Mouse (Mus musculus) Patski (cell line): ENCODE measurements at regions not wholly inside any gene's neighbourhood (a gene's known extent, or its start where the extent isn't known, plus 50 kb on each side); places are given as distances from the start of the nearest gene placed in this dataset.

Experiments used
- ATAC-seq: fragments of 100-300 bp; one replicate; pipeline ENCODE4 v1.8.0; 2021
- CTCF ChIA-PET: fragments of 350-600 bp; sonication (Branson Sonifier 250); formaldehyde crosslinking; loops from one replicate; lab custom pipeline; 2022; ENCODE audit warnings: inconsistent platforms; lab: Charles Lee
- POLR2A ChIA-PET: fragments of 350-600 bp; sonication (Branson Sonifier 250); formaldehyde crosslinking; loops from one replicate; lab custom pipeline; 2022; ENCODE audit warnings: antibody characterized with exemption, inconsistent platforms; lab: Charles Lee
- DNase-seq: peaks from one replicate; pipeline ENCODE4 v3.0.0-alpha.2; 2011; ENCODE audit warnings: low read depth, low spot score
- H3K27me3 ChIP-seq: fragments of 371-371 bp; one replicate; pipeline ENCODE4 v1.5.1; 2021
- CTCF ChIP-seq: fragments of 100-300 bp; IDR thresholded peaks from one replicate; pipeline ENCODE4 v1.5.1; 2021
- in situ Hi-C: fragments of 300-500 bp; cut with MboI; formaldehyde crosslinking; loops from 3 replicates; pipeline ENCODE4 v1.11.1; 2018; ENCODE audit warnings: low pct_unique_long_range_greater_than_20kb, mixed read lengths

- no peak for TF ChIP-seq CTCF
- no peak for DNase-seq
- CTCF ChIA-PET, result interaction anchor here (1.2 kb wide), 1 partner anchor 8 kb away, joined by 3 read pairs; no protein-coding TSS in a partner anchor
- no peak for ATAC-seq
- in situ Hi-C loops, result no loop called here
- POLR2A ChIA-PET, result no interaction called here
- no peaks in the 10 kb centered on the region for H3K27me3 ChIP-seq
Measured at GRCm38 (mm10) chr7:133469952-133470619, 131.9 kb downstream of the Tex36 start.

DNA sequence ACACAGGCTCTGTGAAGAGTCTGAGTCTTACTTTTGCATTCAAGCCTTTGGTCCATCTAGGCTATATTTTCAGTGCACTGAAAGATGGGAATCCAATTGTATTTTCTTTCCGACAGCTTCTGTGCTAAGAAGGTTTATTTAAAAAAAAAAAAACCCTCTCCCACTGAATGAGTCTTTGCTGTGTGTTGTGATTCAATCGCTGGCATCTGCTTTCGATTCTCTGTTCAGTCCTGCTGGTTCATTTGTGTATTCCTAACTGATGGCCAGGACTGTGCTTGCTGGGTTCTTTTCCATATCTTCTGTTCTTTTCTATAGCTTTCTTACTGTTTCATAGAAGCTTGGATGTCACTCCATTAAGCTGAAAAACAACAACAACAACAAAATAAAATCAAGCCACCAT is 132.9 kb downstream of the Tex36 start:
- CTCF ChIA-PET, result interaction anchor here (1.2 kb wide), 1 partner anchor 9 kb away, joined by 3 read pairs; no protein-coding TSS in a partner anchor
- no peak for TF ChIP-seq CTCF
- ATAC-seq (no peak), DNase-seq (no peak)
- in situ Hi-C loops, result no loop called here
- POLR2A ChIA-PET, result no interaction called here
- H3K27me3 ChIP-seq, result no peaks in the 10 kb centered on the region

- H3K27me3 ChIP-seq, result no peaks in the 10 kb centered on the region
- ChIA-PET CTCF (no interaction called here), POLR2A (no interaction called here)
- no peak for TF ChIP-seq CTCF
- in situ Hi-C loops, result no loop called here
- ATAC-seq, result peak; percentile 17
- DNase-seq, result no peak
Measured at GRCm38 (mm10) chr7:133468346-133468745, 133.6 kb downstream of the Tex36 start.

- DNase-seq, result no peak
- in situ Hi-C loops, result no loop called here
- no peak for ATAC-seq
- no peak for TF ChIP-seq CTCF
- POLR2A ChIA-PET, result no interaction called here
- no peaks in the 10 kb centered on the region for H3K27me3 ChIP-seq
- CTCF ChIA-PET, result no interaction called here
Measured at GRCm38 (mm10) chr7:133467579-133467978, 134.4 kb downstream of the Tex36 start.

DNA sequence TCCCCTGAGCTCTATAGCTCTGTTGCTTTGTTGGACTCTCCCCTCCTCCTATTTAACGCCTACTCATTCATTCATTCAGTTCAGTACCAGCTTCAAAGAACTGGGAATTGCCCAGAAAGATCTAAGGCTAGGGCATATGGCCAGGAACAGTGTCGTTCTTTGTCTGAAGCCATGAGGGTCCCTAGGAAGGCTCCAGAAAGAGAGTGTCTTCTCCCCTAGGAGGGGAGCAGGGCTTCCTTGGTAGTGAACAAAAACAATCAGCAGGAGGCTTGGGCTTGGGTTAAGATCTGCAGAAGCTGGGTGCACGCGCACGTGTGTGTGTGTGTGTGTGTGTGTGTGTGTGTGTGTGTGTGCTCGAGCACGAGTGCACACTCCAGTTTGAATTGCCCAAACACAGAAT is 142.7 kb downstream of the Tex36 start:
- CTCF ChIA-PET, result interaction anchor here (1.1 to 1.4 kb wide), 3 partner anchors 9 to 23 kb away, joined by 3 to 4 read pairs (median 3); no protein-coding TSS in a partner anchor
- no peaks in the 10 kb centered on the region for H3K27me3 ChIP-seq
- in situ Hi-C loops, result no loop called here
- no peak for ATAC-seq
- DNase-seq, result no peak
- POLR2A ChIA-PET, result no interaction called here
- no peak for TF ChIP-seq CTCF

GRCm38 (mm10) chr7:133457436-133458324 is 144.3 kb downstream of the Tex36 start:
- no peak for ATAC-seq
- no peaks in the 10 kb centered on the region for H3K27me3 ChIP-seq
- in situ Hi-C loops, result no loop called here
- no peak for DNase-seq
- TF ChIP-seq CTCF, result no peak
- ChIA-PET POLR2A (interaction anchor here (0.6 kb wide), 1 partner anchor 181 kb away, joined by 4 read pairs; no protein-coding TSS in a partner anchor), CTCF (no interaction called here)

- TF ChIP-seq CTCF, result no peak
- ATAC-seq, result no peak
- ChIA-PET CTCF (interaction anchor here (1.4 to 1.9 kb wide), 2 partner anchors 9 to 15 kb away, joined by 3 to 5 read pairs; no protein-coding TSS in a partner anchor), POLR2A (no interaction called here)
- in situ Hi-C loops, result no loop called here
- no peaks in the 10 kb centered on the region for H3K27me3 ChIP-seq
- DNase-seq, result no peak
Measured at GRCm38 (mm10) chr7:133450246-133450645, 151.7 kb downstream of the Tex36 start.

GRCm38 (mm10) chr7:133447079-133447478 is 154.9 kb downstream of the Tex36 start:
- ChIA-PET POLR2A (no interaction called here), CTCF (interaction anchor here (0.9 to 1.3 kb wide), 2 partner anchors 13 to 47 kb away, joined by 3 to 4 read pairs; no protein-coding TSS in a partner anchor)
- in situ Hi-C loops, result no loop called here
- ATAC-seq (no peak), DNase-seq (no peak)
- no peak for TF ChIP-seq CTCF
- H3K27me3 ChIP-seq, result no peaks in the 10 kb centered on the region

DNA sequence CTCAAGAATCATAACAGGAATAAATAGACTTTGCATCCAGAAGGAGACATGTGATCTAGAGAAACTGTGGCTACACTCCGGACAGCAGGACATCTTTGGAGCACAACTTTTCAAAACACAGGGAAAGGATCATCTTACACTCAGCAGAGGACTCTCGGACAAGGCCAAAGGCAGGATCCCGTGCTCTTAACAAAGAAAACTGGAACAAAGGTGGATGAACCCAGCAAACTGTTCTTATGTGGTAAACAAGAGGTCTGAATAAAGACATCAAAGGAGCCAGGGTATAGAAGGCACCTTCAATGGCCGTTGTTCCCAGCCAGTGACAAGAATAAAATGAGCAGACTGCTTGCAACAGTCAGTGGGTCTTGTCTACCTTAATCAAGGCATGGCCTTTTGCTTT is 160.3 kb downstream of the Tex36 start:
- CTCF ChIA-PET, result no interaction called here
- no peaks in the 10 kb centered on the region for H3K27me3 ChIP-seq
- POLR2A ChIA-PET, result no interaction called here
- in situ Hi-C loops, result no loop called here
- no peak for ATAC-seq
- no peak for DNase-seq
- TF ChIP-seq CTCF, result no peak

GRCm38 (mm10) chr7:133441169-133441568 is 160.8 kb downstream of the Tex36 start:
- ATAC-seq (no peak), DNase-seq (no peak)
- no peak for TF ChIP-seq CTCF
- ChIA-PET POLR2A (no interaction called here), CTCF (no interaction called here)
- H3K27me3 ChIP-seq, result no peaks in the 10 kb centered on the region
- in situ Hi-C loops, result no loop called here

DNA sequence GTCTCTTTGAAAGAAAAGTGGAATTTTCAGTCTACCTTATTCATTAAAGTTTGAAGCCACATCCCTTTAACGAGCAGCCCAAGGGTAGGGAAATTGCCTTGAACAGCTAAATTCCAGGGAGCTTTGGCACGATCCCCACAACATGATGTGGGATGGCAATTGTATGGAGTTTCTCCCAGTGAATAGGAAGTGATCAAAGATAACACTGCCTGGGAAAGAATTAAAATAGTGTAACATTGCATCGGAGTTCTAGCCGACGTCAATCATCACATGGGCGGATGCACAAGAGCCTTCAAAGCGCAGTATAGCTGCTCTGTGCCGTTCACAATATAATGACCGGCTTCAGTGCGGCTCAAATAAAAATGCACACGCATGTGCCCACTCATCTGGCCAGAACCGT is 161.2 kb downstream of the Tex36 start:
- TF ChIP-seq CTCF, result no peak
- ChIA-PET POLR2A (no interaction called here), CTCF (no interaction called here)
- no peaks in the 10 kb centered on the region for H3K27me3 ChIP-seq
- no peak for ATAC-seq
- in situ Hi-C loops, result no loop called here
- DNase-seq, result no peak
